8 mouse cellular contexts compared by ENCODE assay signal in genomic region chr14:120274746-120275145, GRCm38 (mm10). TPM values are rescaled to one million over a fixed set of nuclear protein-coding genes. Genes with fewer than 3 reads are reported as not detected.
DNase-seq lines count a peak whose midpoint lies in the region; ATAC-seq and TF ChIP-seq lines count a peak whose summit lies in the region.

No protein-coding gene starts in this region.

- 50% methylated on average over 5 of the region's 5 CpGs for WGBS in heart, embryonic 15.5 days
- WGBS in hindbrain, embryonic 13.5 days = 50% methylated on average over 5 of the region's 5 CpGs
- WGBS in midbrain, embryonic 13.5 days = 50% methylated on average over 5 of the region's 5 CpGs

- peak overlapping the region; percentile 95 for H3K27ac ChIP-seq in heart, embryonic 15.5 days
- no peak overlapping the region for H3K27ac ChIP-seq in cortical plate, adult 2 months (ENCODE audit: insufficient read depth, low read length)
- H3K27ac ChIP-seq in hindbrain, embryonic 13.5 days = peak overlapping the region; percentile 91
- peak overlapping the region; percentile 81 for H3K27ac ChIP-seq in midbrain, embryonic 13.5 days

- no peaks in the 10 kb centered on the region for H3K36me3 ChIP-seq in heart, embryonic 15.5 days
- no peaks in the 10 kb centered on the region for H3K36me3 ChIP-seq in hindbrain, embryonic 13.5 days
- no peaks in the 10 kb centered on the region for H3K36me3 ChIP-seq in midbrain, embryonic 13.5 days

- H3K4me3 ChIP-seq in heart, embryonic 15.5 days = peak overlapping the region; percentile 76
- peak overlapping the region; percentile 75 for H3K4me3 ChIP-seq in cortical plate, adult 2 months (ENCODE audit: insufficient read depth, low read length)
- H3K4me3 ChIP-seq in hindbrain, embryonic 13.5 days = peak overlapping the region; percentile 68
- peak overlapping the region; percentile 69 for H3K4me3 ChIP-seq in midbrain, embryonic 13.5 days (replicated peaks)

- TF ChIP-seq POLR2A in cortical plate, adult 2 months (IDR thresholded peaks at IDR 0.05; ENCODE audit: extremely low read depth, insufficient read depth, low read length) = no peak

- intact Hi-C loops in left cerebral cortex, postnatal 36 days (cut with DNase I) = loop anchor here (5.0 kb wide), 3 partner anchors 98 to 203 kb away; partner anchors contain the start of gene Rap2a

- DNase-seq in heart, postnatal 4 days = no peak
- DNase-seq in T-cell, adult 2 months (ENCODE audit: low spot score) = no peak
- DNase-seq in left cerebral cortex, postnatal 36 days (ENCODE audit: low spot score in 2 of 2) = no peak

- no peaks in the 10 kb centered on the region for H3K27me3 ChIP-seq in heart, embryonic 15.5 days
- H3K27me3 ChIP-seq in hindbrain, embryonic 13.5 days = no peaks in the 10 kb centered on the region; the same call in 1 of the 2 replicates
- no peaks in the 10 kb centered on the region for H3K27me3 ChIP-seq in midbrain, embryonic 13.5 days

- peaks cover 32% of the 10 kb centered on the region for H3K4me1 ChIP-seq in heart, embryonic 15.5 days (replicated peaks)
- peaks cover 4% of the 10 kb centered on the region for H3K4me1 ChIP-seq in cortical plate, adult 2 months (ENCODE audit: control insufficient read depth, insufficient read depth, low read length)
- H3K4me1 ChIP-seq in hindbrain, embryonic 13.5 days (replicated peaks) = peaks cover 41% of the 10 kb centered on the region
- peaks cover 44% of the 10 kb centered on the region for H3K4me1 ChIP-seq in midbrain, embryonic 13.5 days (replicated peaks)

- no peaks in the 10 kb centered on the region for H3K9me3 ChIP-seq in heart, embryonic 15.5 days (replicated peaks)
- no peaks in the 10 kb centered on the region for H3K9me3 ChIP-seq in hindbrain, embryonic 13.5 days
- H3K9me3 ChIP-seq in midbrain, embryonic 13.5 days = no peaks in the 10 kb centered on the region

- H3K4me2 ChIP-seq in heart, embryonic 15.5 days = peak overlapping the region; percentile 87
- H3K4me2 ChIP-seq in hindbrain, embryonic 13.5 days = peak overlapping the region; percentile 58
- H3K4me2 ChIP-seq in midbrain, embryonic 13.5 days (replicated peaks) = peak overlapping the region; percentile 71

- H3K9ac ChIP-seq in heart, embryonic 15.5 days = 0 out of 2 replicates have a peak overlapping the region, but pooled peaks have one; percentile 38
- H3K9ac ChIP-seq in hindbrain, embryonic 13.5 days = peak overlapping the region; percentile 63
- H3K9ac ChIP-seq in midbrain, embryonic 13.5 days (replicated peaks) = peak overlapping the region; percentile 59

- TF ChIP-seq CTCF in cortical plate, adult 2 months (IDR thresholded peaks at IDR 0.05; ENCODE audit: extremely low read depth, insufficient read depth, low read length) = no peak

- ATAC-seq in heart, embryonic 15.5 days (replicated peaks; ENCODE audit: insufficient number of reproducible peaks, insufficient read depth, low FRiP score, low read depth) = no peak
- ATAC-seq in hindbrain, embryonic 13.5 days (ENCODE audit: low FRiP score) = no peak
- ATAC-seq in midbrain, embryonic 13.5 days = no peak
- no peak for ATAC-seq in monocyte, adult 5-6 weeks (replicated peaks; ENCODE audit: insufficient number of reproducible peaks, low FRiP score, low TSS enrichment, poor library complexity, severe bottlenecking)

RNA-seq across cellular contexts. Expression of gene Mbnl2, which starts 0.7 kb away (rescaled TPM):
- polyA plus RNA-seq in heart, embryonic 15.5 days (2015; fragmentation: Nextera tagmentation; extraction: Ambion mirVana) = 122 and 123 TPM in 2 replicates
- 100 to 1,000 TPM; 193 TPM for total RNA-seq in heart, postnatal 4 days (2021)
- polyA plus RNA-seq in cortical plate, adult 2 months (2012; rRNA removed) = 144 and 148 TPM in 2 replicates
- 23.9 and 24.7 TPM in 2 replicates for polyA plus RNA-seq in hindbrain, embryonic 13.5 days (2015; fragmentation: Nextera tagmentation; extraction: Ambion mirVana)
- 17.2 and 17.6 TPM in 2 replicates for polyA plus RNA-seq in midbrain, embryonic 13.5 days (2015; fragmentation: Nextera tagmentation; extraction: Ambion mirVana)
- 77.3 to 125 TPM (median 112 TPM) in 3 replicates for total RNA-seq in monocyte, adult 5-6 weeks (2017)
- total RNA-seq in left cerebral cortex, postnatal 36 days (2021) = 100 to 1,000 TPM; 223 to 270 TPM
